Mouse (Mus musculus): ENCODE results near the gene Lalba.
"Not testable (repeated sequence)": the region's sequence is repeated elsewhere in the genome, so short reads cannot be mapped to it uniquely, and the experiment has no call there.

Gene Lalba

GRCm38 (mm10) chr15:98492102-98492501, 9.6 kb upstream of the Lalba start, which contains the start of gene Olfr279:
Olfr279 (plus strand) TSS chr15:98492402.
- DNase-seq (ENCODE audit: low spot score in 2 of 2): no peak

GRCm38 (mm10) chr15:98491332-98491731, 8.8 kb upstream of the Lalba start:
- no peak for DNase-seq (ENCODE audit: low spot score in 2 of 2)

GRCm38 (mm10) chr15:98486433-98487021, 4.0 kb upstream of the Lalba start:
- DNase-seq (ENCODE audit: low spot score in 2 of 2): no peak

- no peak for DNase-seq (ENCODE audit: low spot score in 2 of 2)
Measured at GRCm38 (mm10) chr15:98483907-98484886, 1.7 kb upstream of the Lalba start.

DNA sequence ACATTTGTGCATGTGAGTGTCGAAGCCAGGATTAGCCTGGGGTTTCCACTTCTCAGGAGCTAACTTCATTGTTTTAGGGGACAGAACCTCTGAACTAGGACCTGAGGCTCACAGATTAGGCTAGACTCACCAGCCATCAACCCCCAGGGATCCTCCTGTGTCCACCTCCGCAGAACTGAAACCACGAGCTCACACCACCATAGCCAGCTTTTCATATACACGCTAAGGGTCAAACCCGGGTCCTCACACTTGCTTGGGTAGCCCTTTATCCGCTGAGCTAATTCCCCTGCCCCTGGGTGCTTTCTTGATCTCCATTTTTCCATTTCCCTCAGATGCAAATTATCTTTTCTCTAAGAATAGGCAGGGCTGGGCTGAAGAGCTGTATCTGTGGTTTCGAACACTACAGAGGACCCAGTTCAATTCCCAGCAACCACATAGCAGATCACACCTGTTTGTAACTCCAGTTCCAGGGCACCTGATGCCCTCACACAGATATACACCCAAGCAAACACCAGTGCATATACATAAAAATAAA, 2.9 kb downstream of the Lalba start:
- DNase-seq (ENCODE audit: low spot score in 2 of 2): no peak

DNA sequence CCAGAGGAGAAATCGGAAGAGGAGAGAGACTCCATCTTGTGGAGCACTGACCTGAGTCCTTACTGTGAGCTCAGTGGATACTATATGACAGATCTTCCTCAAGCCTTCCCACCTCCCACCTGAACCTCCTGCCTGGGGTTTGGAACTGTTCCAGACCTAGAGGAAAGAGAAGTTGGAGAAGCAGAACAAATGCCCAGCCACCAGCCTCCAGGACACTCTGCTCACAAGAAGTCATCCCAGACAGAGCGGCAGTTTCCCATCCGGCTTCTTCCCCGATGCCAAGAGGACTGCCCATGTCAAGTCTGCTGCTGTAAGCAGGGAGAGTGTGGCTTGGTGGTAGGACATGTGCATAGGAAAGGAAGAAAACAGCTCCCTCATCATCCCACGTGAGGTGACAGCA, 6.2 kb downstream of the Lalba start:
- no peak for DNase-seq (ENCODE audit: low spot score in 2 of 2)

DNA sequence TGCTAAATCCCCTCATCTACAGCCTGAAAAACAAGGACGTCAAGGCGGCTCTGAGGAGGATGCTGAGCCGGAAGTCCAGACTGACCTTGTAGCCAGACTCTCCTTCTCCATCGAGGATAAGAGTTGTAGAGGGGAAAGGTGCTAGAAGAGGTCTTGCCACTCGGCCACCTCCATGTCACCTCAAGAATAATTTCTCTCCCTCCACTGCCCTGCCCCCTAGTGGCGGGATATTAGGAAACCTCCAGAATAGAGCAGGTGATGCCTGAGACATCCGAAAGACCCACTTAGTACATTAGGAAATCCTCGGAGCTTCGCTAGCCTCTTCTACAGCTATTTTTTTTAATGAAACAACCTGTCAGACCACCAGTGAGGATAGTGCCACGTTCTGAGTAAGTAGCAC, 7.1 kb downstream of the Lalba start:
- peak; percentile 14 to 45 for DNase-seq (ENCODE audit: low spot score in 2 of 2)

DNA sequence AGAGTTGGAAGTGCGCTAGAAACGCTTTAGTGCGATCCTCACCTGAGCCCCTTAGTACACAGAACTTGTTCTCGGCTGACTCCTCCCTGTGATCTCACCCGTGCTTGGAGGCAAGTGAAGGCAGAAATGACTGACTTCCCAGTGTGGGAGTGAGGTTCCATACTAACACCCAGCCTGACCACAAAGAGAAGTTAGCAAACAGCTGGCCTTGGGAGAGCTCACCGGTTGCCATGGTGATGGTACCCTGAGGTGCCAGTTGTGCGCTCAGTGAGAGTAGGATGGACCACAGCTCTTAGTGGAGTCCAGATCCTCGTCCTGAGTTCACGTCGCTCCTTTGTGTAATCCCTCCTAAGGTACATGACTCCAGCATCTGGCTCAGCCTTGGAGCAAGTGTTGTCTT, 7.6 kb downstream of the Lalba start:
- no peak for DNase-seq (ENCODE audit: low spot score in 2 of 2)

GRCm38 (mm10) chr15:98471539-98471938, 11.0 kb downstream of the Lalba start:
- DNase-seq (ENCODE audit: low spot score in 2 of 2): no peak

GRCm38 (mm10) chr15:98469596-98469995, 12.9 kb downstream of the Lalba start, which contains the start of gene OR5BS1P:
OR5BS1P (plus strand) TSS chr15:98469896.
- no peak for DNase-seq (ENCODE audit: low spot score in 2 of 2)

DNA sequence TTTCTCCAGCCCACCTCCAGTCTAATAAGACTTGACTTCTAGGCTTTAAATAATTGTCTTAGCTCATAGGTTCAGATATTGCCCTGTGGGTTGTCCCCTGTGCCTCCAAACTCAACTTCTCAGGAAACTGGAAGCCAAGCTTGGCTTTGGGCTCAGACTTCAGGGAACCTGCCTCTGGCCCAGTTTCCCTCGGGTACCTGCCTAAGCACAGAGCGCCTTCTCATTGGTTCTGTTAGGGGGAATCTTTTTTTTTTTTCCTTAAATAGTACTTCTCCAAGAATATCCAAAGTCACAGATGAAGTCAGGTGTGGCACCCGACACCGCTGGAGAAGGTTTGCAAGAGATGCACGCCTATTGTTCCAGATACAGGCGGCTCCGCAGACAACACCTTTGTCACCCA, 30.2 kb downstream of the Lalba start, which contains the start of gene Olfr281:
Olfr281 (plus strand) TSS at position 301 of the 400 bp plus-strand sequence.
- no peak for DNase-seq (ENCODE audit: low spot score in 2 of 2)

DNA sequence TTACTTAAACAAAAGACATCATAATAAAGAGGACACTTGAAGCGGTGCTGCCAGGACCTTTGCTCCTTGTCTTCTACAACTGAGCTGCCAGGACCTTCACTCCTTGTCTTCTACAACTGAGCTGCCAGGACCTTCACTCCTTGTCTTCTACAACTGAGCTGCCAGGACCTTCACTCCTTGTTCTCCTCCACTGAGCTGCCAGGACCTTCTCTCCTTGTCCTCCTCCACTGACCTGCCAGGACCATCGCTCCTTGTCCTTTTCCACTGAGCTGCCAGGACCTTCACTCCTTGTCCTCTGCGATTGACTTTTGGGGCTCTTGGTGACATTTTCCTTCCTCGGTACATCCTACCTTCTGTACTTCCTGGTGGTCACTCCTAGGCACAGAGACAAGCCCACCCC, 34.0 kb downstream of the Lalba start:
- DNase-seq (ENCODE audit: low spot score in 2 of 2): no peak

DNA sequence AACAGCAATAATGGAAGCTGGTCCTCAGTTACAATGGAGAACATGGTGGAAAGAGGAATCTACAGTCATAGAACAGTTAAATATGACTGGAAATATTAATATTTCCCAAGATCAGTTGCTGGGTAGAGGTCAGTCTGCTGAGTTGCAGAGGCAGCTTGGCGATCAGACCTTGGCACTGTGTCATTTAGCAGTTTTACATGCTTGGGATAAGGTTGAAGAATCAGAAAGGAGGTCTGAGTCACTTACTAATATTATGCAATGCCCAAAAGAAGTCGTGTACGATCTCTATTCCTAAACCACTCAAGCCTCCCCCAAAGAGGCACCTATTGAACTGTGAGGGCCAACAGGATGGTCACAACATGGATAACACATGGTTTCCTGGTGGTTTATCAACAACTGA, 38.0 kb downstream of the Lalba start:
- no peak for DNase-seq (ENCODE audit: low spot score in 2 of 2)

DNA sequence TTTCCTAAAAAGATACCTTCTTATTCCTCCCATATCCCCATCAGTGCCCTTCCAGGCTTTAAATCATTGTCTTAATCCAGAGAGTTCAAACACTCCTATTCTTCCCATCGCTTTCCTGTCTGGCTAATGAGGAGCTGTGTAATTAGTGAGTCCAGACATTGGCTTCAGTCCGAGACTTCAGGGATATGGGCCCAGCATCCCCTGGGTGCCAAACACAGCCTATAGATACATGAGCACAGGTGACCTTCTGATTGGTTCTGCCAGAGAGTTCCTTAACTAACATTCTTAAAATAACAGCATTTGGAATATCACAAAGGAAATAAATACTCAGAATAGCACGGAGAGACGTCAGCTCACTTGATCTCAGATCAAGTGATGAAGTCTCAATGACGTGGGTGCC, 51.6 kb downstream of the Lalba start, which contains the start of gene Olfr282:
Olfr282 (plus strand) TSS at position 301 of the 400 bp plus-strand sequence.
- DNase-seq (ENCODE audit: low spot score in 2 of 2): not testable (repeated sequence)
